Mouse (Mus musculus): ENCODE results near the gene Nfx1. TPM values are rescaled to one million over a fixed set of nuclear protein-coding genes. Genes with fewer than 3 reads are reported as not detected.

Nfx1 gene
- polyA plus RNA-seq, 1 experiment from 2014 or later, result 55.7 TPM

DNA sequence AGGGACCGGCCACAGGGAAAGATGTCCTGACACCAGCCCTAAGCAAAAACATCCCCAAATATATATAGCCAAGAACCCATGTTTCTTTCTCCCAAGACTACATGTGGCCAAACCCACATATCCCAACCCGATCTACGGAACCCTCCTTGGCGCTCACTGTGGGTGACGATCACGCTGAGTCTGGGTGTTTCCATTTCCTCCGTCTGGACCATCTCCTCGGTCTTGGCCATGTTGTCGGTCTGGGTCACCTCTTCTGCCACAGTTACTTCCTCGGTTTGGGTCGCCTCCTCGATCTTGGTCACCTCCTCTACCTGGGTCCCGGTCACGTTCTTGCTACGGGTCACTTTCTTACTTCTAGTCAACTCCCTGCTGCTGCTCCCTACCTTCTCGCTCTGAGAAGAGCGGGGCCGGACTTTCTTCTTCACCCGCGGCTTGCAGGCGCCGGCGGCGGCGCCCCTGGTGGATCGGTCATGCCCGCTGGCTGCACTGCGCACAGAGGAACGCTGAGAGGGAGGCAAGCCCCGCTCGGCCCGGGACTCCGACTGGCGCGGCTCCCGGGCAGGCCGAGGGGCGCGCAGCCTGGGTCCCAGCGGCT lies 23.0 kb upstream of the Nfx1 start:
- peaks cover 52% of the 10 kb centered on the region for H3K4me1 ChIP-seq
- peak overlapping the region; percentile 95 for H3K27ac ChIP-seq
- ATAC-seq, result peak; percentile 42
- peak overlapping the region; percentile 79 for H3K4me2 ChIP-seq
- WGBS (ENCODE audit: insufficient replicate concordance), result under 1% methylated on average over 40 of the region's 40 CpGs
- H3K36me3 ChIP-seq, result peaks cover 60% of the 10 kb centered on the region
- peak overlapping the region; percentile 97 for H3K9ac ChIP-seq
- H3K27me3 ChIP-seq (replicated peaks), result no peaks in the 10 kb centered on the region
- H3K9me3 ChIP-seq (replicated peaks), result no peaks in the 10 kb centered on the region
- peak overlapping the region; percentile 95 for H3K4me3 ChIP-seq

DNA sequence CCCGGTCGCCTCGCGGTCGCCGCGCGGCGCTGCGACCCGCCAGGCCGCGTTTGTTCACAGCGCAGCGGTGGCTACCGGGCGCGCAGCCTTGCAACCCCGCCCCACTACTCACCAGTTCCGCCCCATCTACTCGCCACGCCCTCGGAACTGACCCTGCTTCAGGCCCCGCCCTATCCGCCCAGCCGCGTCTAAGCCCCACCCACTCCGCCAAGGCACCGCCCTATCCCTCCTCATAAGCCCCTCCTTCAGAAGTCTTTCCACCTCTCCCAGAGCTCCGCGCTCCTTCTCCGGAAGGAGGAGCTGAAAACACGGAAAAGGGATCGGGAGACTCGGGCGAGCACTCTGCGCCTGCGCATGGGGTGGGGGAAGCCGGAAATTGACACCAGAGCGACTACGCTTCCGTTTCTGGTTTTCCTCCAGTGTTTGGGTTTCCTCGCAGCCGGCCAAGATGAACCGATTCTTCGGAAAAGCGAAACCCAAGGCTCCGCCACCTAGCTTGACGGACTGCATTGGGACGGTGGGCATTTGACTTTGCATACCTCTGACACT lies 22.5 kb upstream of the Nfx1 start, which contains the start of the genes Bag1 and Chmp5:
TSS of gene Bag1 (minus strand) at position 135 of the 549 bp plus-strand sequence.
TSS of gene Chmp5 (plus strand) at position 248 of the 549 bp plus-strand sequence.
- peak within 1 kb of the TSS; percentile 79 for H3K4me2 ChIP-seq
- peak within 1 kb of the TSS; percentile 97 for H3K9ac ChIP-seq
- H3K36me3 ChIP-seq, result peaks cover 60% of the 10 kb centered on the region
- no peaks in the 10 kb centered on the region for H3K27me3 ChIP-seq (replicated peaks)
- H3K4me3 ChIP-seq, result peak within 1 kb of the TSS; percentile 95
- peaks cover 47% of the 10 kb centered on the region for H3K4me1 ChIP-seq
- H3K27ac ChIP-seq, result peak within 1 kb of the TSS; percentile 95
- ATAC-seq, result peak; percentile 95
- WGBS (ENCODE audit: insufficient replicate concordance), result under 1% methylated on average over 50 of the region's 50 CpGs
- H3K9me3 ChIP-seq (replicated peaks), result no peaks in the 10 kb centered on the region

DNA sequence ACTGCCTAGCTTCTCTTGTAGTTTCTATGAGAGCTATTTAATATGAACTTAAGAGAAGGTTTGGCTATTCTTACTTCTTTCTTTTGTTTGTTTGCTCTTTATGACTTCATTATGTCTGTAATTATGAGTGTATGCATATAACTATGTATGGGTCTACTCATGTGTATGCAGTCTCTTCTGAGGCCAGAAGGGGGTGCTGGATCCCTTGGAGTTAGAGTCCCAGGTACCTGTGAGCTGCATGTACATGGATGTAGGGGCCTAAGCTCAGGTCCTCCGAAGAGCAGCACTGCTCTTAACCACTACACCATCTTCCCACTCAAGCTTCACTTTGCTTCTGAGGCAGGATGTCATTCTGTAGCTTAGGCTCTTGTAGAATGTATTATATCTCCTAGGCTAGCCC lies 17.2 kb upstream of the Nfx1 start:
- Histone ChIP-seq H3K4me3 (no peak overlapping the region), H3K4me1 (peaks cover 26% of the 10 kb centered on the region), H3K4me2 (no peak overlapping the region), H3K9me3 (replicated peaks) (no peaks in the 10 kb centered on the region), H3K36me3 (peaks cover 77% of the 10 kb centered on the region), H3K27me3 (replicated peaks) (no peaks in the 10 kb centered on the region), H3K27ac (no peak overlapping the region), H3K9ac (no peak overlapping the region)
- WGBS (ENCODE audit: insufficient replicate concordance), result 57% methylated on average over 1 of the region's 1 CpGs
- no peak for ATAC-seq

DNA sequence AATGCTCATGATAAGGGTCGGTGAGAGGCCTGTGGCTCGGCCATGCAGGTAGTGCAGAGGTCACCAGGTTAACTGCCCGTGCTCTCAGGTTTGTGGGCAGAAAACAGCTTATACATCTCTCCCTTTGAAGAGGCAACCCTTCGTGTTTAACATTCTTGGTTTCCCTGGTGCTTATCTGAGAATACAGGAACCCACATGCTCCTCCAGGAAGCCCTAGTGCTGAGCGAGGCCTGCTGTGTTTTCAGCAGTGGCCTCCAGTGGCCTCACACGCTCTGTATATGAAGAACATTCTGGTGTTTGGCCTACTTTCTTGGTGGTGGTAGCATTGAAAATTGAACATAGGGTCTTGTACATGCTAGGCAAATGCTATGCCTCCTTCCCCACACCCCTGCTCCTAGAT lies 14.8 kb upstream of the Nfx1 start:
- Histone ChIP-seq H3K27me3 (replicated peaks) (no peaks in the 10 kb centered on the region), H3K4me2 (no peak overlapping the region), H3K4me1 (peaks cover 11% of the 10 kb centered on the region), H3K36me3 (peaks cover 92% of the 10 kb centered on the region), H3K27ac (0 out of 2 replicates have a peak overlapping the region, but pooled peaks have one; percentile 20), H3K9ac (no peak overlapping the region), H3K9me3 (replicated peaks) (no peaks in the 10 kb centered on the region), H3K4me3 (no peak overlapping the region)
- peak; percentile 59; the same call in 1 of the 2 replicates for ATAC-seq
- WGBS (ENCODE audit: insufficient replicate concordance), result 34% methylated on average over 6 of the region's 6 CpGs

GRCm38 (mm10) chr4:40963536-40963935 lies 7.2 kb upstream of the Nfx1 start:
- H3K9ac ChIP-seq, result no peak overlapping the region
- no peak overlapping the region for H3K27ac ChIP-seq
- H3K36me3 ChIP-seq, result peaks cover 89% of the 10 kb centered on the region
- no peaks in the 10 kb centered on the region for H3K9me3 ChIP-seq (replicated peaks)
- no peak for ATAC-seq
- no peak overlapping the region for H3K4me3 ChIP-seq
- H3K4me2 ChIP-seq, result no peak overlapping the region
- H3K27me3 ChIP-seq (replicated peaks), result no peaks in the 10 kb centered on the region
- H3K4me1 ChIP-seq, result peaks cover 7% of the 10 kb centered on the region; the same call in 1 of the 2 replicates
- WGBS (ENCODE audit: insufficient replicate concordance), result 75% methylated on average over 3 of the region's 3 CpGs

DNA sequence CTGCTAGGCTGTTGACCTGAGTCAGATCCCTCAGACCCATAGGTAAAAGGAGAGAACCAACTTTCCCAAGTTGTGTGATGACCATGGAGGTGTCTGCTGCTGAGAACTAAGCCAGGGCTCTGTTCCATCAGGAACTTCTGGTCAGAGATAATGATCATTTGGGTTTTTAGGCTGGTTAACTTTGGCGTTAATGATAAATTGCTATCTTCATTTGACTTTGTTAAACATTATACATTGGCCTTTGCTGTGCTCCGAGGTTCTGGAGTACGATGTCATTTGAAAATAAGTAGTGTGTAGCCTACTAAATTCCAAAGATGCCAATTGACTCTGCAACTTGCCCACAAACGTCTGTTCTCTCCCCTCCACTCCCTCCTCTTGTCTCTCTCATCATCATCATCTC lies 1.5 kb upstream of the Nfx1 start:
- H3K4me2 ChIP-seq, result peak overlapping the region; percentile 87
- WGBS (ENCODE audit: insufficient replicate concordance), result 69% methylated on average over 4 of the region's 4 CpGs
- H3K9ac ChIP-seq, result no peak overlapping the region
- peak overlapping the region; percentile 91; the same call in 1 of the 2 replicates for H3K27ac ChIP-seq
- peaks cover 48% of the 10 kb centered on the region for H3K36me3 ChIP-seq
- peaks cover 43% of the 10 kb centered on the region for H3K4me1 ChIP-seq
- H3K4me3 ChIP-seq, result no peak overlapping the region
- H3K27me3 ChIP-seq (replicated peaks), result no peaks in the 10 kb centered on the region
- H3K9me3 ChIP-seq (replicated peaks), result no peaks in the 10 kb centered on the region
- no peak for ATAC-seq

DNA sequence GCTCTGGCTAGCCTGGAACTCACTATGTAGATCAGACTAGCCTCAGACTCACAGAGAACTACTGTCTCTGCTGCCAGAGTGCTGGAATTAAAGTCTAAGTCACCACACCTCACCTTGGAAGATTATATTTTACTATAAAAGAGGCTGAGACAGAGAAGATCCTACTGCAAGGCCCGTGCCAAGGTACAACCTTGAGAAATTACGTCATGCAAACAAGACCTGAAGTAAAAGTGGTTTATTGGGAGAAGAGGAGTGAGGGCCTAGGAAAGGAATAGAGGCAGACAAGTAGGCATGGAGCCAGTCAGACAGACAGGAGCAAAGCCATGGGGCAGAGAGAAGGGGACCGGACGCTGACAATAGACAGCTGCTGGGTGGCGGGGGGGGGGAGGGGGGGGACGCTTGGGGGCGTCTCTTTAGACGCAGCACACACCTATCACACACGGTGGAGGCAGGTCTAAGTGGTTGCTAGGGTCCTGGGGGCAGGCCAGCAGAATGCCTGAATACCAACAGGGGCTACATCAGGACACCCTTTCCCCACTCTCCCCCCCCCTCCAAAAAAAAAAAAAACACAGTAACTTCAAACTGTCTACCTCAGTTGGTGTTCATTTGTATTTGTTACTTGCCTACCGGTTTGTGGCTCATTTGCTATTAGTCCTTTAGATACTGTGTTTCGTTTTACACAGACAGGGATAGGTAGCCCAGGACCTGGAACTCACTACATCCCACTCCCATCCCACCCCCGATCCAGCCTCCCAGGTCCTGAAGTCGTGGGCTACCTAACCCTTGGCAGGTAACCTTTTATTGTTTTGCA lies 720 bp upstream of the Nfx1 start:
- Histone ChIP-seq H3K4me1 (peaks cover 45% of the 10 kb centered on the region), H3K9ac (peak overlapping the region; percentile 82), H3K27ac (peak overlapping the region; percentile 91), H3K9me3 (replicated peaks) (no peaks in the 10 kb centered on the region), H3K4me2 (peak overlapping the region; percentile 87), H3K27me3 (replicated peaks) (no peaks in the 10 kb centered on the region), H3K4me3 (peak overlapping the region; percentile 95), H3K36me3 (peaks cover 43% of the 10 kb centered on the region)
- ATAC-seq, result no peak; the same call in 1 of the 2 replicates
- WGBS (ENCODE audit: insufficient replicate concordance), result 16% methylated on average over 10 of the region's 13 CpGs

DNA sequence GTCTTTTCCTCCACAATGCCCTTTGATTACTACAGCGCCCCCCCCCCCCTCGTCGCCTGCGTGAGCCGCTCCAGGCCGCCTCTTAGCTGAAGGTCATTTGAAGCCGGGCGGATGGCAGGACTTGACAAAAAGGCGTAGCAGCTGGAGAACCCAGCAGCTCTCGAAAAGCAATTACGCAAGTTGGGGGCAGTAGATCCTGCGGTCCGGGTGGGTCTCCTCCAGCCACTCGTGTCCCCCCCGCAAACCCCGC lies 189 bp upstream of the Nfx1 start:
- WGBS (ENCODE audit: insufficient replicate concordance), result 0% methylated on average over 16 of the region's 16 CpGs
- H3K9ac ChIP-seq, result peak overlapping the region; percentile 82
- H3K27ac ChIP-seq, result peak overlapping the region; percentile 91
- peak; percentile 49 for ATAC-seq
- peaks cover 44% of the 10 kb centered on the region for H3K36me3 ChIP-seq
- H3K27me3 ChIP-seq (replicated peaks), result no peaks in the 10 kb centered on the region
- H3K4me1 ChIP-seq, result peaks cover 50% of the 10 kb centered on the region
- H3K4me2 ChIP-seq, result peak overlapping the region; percentile 87
- H3K4me3 ChIP-seq, result peak overlapping the region; percentile 95
- no peaks in the 10 kb centered on the region for H3K9me3 ChIP-seq (replicated peaks)

DNA sequence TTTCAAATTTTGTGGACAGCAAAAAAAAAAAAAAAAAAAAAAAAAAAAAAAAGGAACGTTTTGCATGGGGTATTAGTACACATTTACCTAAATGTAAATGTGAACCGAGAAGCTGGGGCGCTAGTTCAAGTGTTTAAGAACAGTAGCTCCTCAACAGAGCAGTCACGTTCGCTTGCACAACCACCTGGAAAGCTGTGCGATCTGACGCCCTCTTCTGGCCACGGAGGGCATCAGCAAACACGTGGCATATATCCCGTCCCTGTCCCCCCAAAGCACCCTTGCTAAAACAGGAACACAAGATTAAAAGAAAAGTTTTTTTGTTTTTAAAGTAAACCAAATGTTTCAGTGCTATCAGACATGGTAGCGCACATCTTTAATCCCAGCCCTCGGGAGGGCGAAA lies 1.0 kb downstream of the Nfx1 start:
- Histone ChIP-seq H3K4me1 (peaks cover 47% of the 10 kb centered on the region), H3K4me3 (peak overlapping the region; percentile 95), H3K36me3 (peaks cover 44% of the 10 kb centered on the region), H3K9ac (peak overlapping the region; percentile 82), H3K4me2 (peak overlapping the region; percentile 87), H3K27me3 (replicated peaks) (no peaks in the 10 kb centered on the region), H3K9me3 (replicated peaks) (no peaks in the 10 kb centered on the region), H3K27ac (peak overlapping the region; percentile 91)
- no peak for ATAC-seq
- WGBS (ENCODE audit: insufficient replicate concordance), result 18% methylated on average over 13 of the region's 13 CpGs

DNA sequence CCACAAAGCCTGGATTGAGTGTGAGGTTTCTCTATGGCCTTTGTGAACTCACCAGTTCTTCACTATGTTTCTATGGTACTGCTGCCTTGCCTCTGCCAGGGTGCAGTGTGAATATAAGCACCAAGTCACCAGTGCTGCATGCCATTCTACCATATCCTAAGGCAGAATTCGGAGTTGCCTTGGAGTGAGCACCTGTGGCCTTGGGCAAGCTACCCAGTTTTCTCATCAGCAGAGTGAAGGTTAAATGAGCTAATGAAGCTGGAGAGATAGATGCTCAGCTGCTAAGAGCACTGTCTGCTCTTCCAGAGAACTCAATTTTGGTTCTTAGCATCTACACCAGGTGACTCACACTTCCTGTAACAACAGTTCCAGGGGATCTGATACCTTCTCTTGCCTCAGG lies 3.3 kb downstream of the Nfx1 start:
- Histone ChIP-seq H3K4me1 (peaks cover 43% of the 10 kb centered on the region), H3K9ac (no peak overlapping the region), H3K4me2 (no peak overlapping the region), H3K9me3 (replicated peaks) (no peaks in the 10 kb centered on the region), H3K27me3 (replicated peaks) (no peaks in the 10 kb centered on the region), H3K4me3 (no peak overlapping the region), H3K36me3 (peaks cover 51% of the 10 kb centered on the region), H3K27ac (no peak overlapping the region)
- WGBS (ENCODE audit: insufficient replicate concordance), result 89% methylated on average over 1 of the region's 1 CpGs
- ATAC-seq, result no peak

- Histone ChIP-seq H3K4me1 (peaks cover 32% of the 10 kb centered on the region), H3K9ac (no peak overlapping the region), H3K36me3 (peaks cover 68% of the 10 kb centered on the region), H3K4me3 (no peak overlapping the region), H3K27me3 (replicated peaks) (no peaks in the 10 kb centered on the region), H3K27ac (no peak overlapping the region), H3K4me2 (no peak overlapping the region), H3K9me3 (replicated peaks) (no peaks in the 10 kb centered on the region)
- ATAC-seq, result no peak
- whole genome bisulfite sequencing (ENCODE audit: insufficient replicate concordance), result 77% methylated on average over 3 of the region's 3 CpGs
Observed at GRCm38 (mm10) chr4:40975678-40976077, 5.0 kb downstream of the Nfx1 start.

DNA sequence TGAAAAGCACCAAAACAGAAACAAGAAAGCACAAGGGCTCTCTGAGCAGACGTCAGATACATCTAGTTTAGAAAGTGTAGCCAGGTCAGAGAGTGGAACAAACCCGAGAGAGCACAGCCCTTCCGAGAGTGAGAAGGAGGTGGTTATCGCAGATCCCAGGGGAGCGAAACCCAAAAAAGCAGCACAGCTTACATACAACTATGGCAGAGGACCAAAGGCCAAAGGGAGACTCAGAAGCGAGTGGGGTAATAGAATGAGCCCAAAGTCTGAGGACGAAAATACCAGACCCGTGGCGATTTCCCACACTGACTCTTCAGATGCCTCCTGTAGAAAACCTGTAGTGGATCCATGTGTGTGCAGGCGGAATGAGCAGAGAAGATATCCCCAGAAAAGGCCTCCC lies 5.9 kb downstream of the Nfx1 start:
- 85% methylated on average over 10 of the region's 10 CpGs for WGBS (ENCODE audit: insufficient replicate concordance)
- no peaks in the 10 kb centered on the region for H3K9me3 ChIP-seq (replicated peaks)
- ATAC-seq, result no peak
- no peak overlapping the region for H3K27ac ChIP-seq
- H3K4me2 ChIP-seq, result no peak overlapping the region
- peaks cover 32% of the 10 kb centered on the region for H3K4me1 ChIP-seq
- peaks cover 78% of the 10 kb centered on the region for H3K36me3 ChIP-seq
- H3K4me3 ChIP-seq, result no peak overlapping the region
- H3K9ac ChIP-seq, result no peak overlapping the region
- no peaks in the 10 kb centered on the region for H3K27me3 ChIP-seq (replicated peaks)

All from liver, embryonic 12.5 days (tissue).